Mouse (Mus musculus) adrenal gland (tissue): ENCODE results near the gene Tal1.

Source experiments
- intact Hi-C: fragments of 180-260 bp; cut with DNase I; formaldehyde crosslinking; loops from one replicate; pipeline ENCODE4 v1.15.1; 2025

Tal1 gene

GRCm38 (mm10) chr4:115101682-115102081 lies 45.5 kb downstream of the Tal1 start:
- intact Hi-C loops, result no loop called here

- intact Hi-C loops, result no loop called here
Measured at GRCm38 (mm10) chr4:115103510-115103909, 47.3 kb downstream of the Tal1 start.

- intact Hi-C loops, result no loop called here
Measured at GRCm38 (mm10) chr4:115111167-115111566, 54.9 kb downstream of the Tal1 start.

- intact Hi-C loops, result no loop called here
Measured at GRCm38 (mm10) chr4:115113266-115113665, 57.0 kb downstream of the Tal1 start.

- intact Hi-C loops, result no loop called here
Measured at GRCm38 (mm10) chr4:115119642-115120041, 63.4 kb downstream of the Tal1 start.

GRCm38 (mm10) chr4:115121162-115121561 lies 64.9 kb downstream of the Tal1 start:
- intact Hi-C loops, result no loop called here
